Mouse (Mus musculus) myocyte (in vitro differentiated cells): ENCODE data around the gene Heg1. TPM values are rescaled to one million over a fixed set of nuclear protein-coding genes. Genes with fewer than 3 reads are reported as not detected.
A peak's percentile ranks its signal among the peaks of the same experiment; 100 is the strongest.

Experiments
- H3K27me3 ChIP-seq: one replicate; pipeline ENCODE4 v1.6.1; 2011; ENCODE audit not compliant: control insufficient read depth, insufficient read depth, insufficient read length
- H3K36me3 ChIP-seq: one replicate; pipeline ENCODE4 v1.6.1; 2011; ENCODE audit not compliant: control insufficient read depth, insufficient read depth
- H3K4me2 ChIP-seq: one replicate; pipeline ENCODE4 v1.6.1; 2011; ENCODE audit warnings: low read depth, control low read depth
- H3K4me3 ChIP-seq: one replicate; pipeline ENCODE4 v1.5.1; 2011; ENCODE audit warnings: mild to moderate bottlenecking, control low read depth, moderate library complexity
- H3K79me2 ChIP-seq: one replicate; pipeline ENCODE4 v1.6.1; 2011; ENCODE audit not compliant: control insufficient read depth, insufficient read depth
- H3ac ChIP-seq: one replicate; pipeline ENCODE4 v1.6.1; 2011; ENCODE audit not compliant: control insufficient read depth, insufficient read length
- CEBPB ChIP-seq: IDR thresholded peaks from 2 replicates; pipeline ENCODE4 v1.6.1; 2011; ENCODE audit warnings: mild to moderate bottlenecking, moderate library complexity; ENCODE audit not compliant: poor library complexity, insufficient read depth, severe bottlenecking
- E2F4 ChIP-seq: IDR thresholded peaks from one replicate; pipeline ENCODE4 v1.6.1; 2011; ENCODE audit warnings: mild to moderate bottlenecking, control low read depth, moderate library complexity; ENCODE audit not compliant: insufficient read depth
- MAX ChIP-seq: IDR thresholded peaks from one replicate; pipeline ENCODE4 v1.6.1; 2011; ENCODE audit warnings: low read depth, mild to moderate bottlenecking, control low read depth
- MYOD1 ChIP-seq, 3 experiments: IDR thresholded peaks; one replicate each; pipeline ENCODE4 v1.6.1; 2011; ENCODE audit warnings: control low read depth in 2 of 3, low read depth in 2 of 3, mild to moderate bottlenecking in 2 of 3, moderate library complexity in 1 of 3; ENCODE audit not compliant: insufficient read length in 2 of 3, control insufficient read depth in 1 of 3
- MYOG ChIP-seq, 3 experiments: IDR thresholded peaks; one replicate each; pipeline ENCODE4 v1.6.1; 2011; ENCODE audit warnings: control low read depth in 2 of 3, low read depth in 2 of 3, mild to moderate bottlenecking in 2 of 3; ENCODE audit not compliant: insufficient read length in 2 of 3, control insufficient read depth in 1 of 3, insufficient read depth in 1 of 3
- POLR2A ChIP-seq: IDR thresholded peaks from one replicate; pipeline ENCODE4 v1.6.1; 2011; ENCODE audit warnings: low read depth, mild to moderate bottlenecking, control low read depth, moderate library complexity; ENCODE audit not compliant: insufficient read length
- POLR2AphosphoS2 ChIP-seq: IDR thresholded peaks from one replicate; pipeline ENCODE4 v1.6.1; 2011; ENCODE audit warnings: low read depth, control low read depth; ENCODE audit not compliant: insufficient read length
- REST ChIP-seq: IDR thresholded peaks from one replicate; pipeline ENCODE4 v1.6.1; 2011; ENCODE audit warnings: mild to moderate bottlenecking, control low read depth, moderate library complexity; ENCODE audit not compliant: insufficient read depth, insufficient read length
- SRF ChIP-seq: IDR thresholded peaks from one replicate; pipeline ENCODE4 v1.6.1; 2011; ENCODE audit warnings: low read depth; ENCODE audit not compliant: control insufficient read depth, insufficient read length
- TCF12 ChIP-seq: IDR thresholded peaks from one replicate; pipeline ENCODE4 v1.6.1; 2011; ENCODE audit warnings: mild to moderate bottlenecking, control low read depth; ENCODE audit not compliant: poor library complexity, insufficient read depth, severe bottlenecking
- TCF3 ChIP-seq: IDR thresholded peaks from one replicate; pipeline ENCODE4 v1.6.1; 2011; ENCODE audit warnings: low read depth, control low read depth; ENCODE audit not compliant: insufficient read length
- USF1 ChIP-seq: IDR thresholded peaks from one replicate; pipeline ENCODE4 v1.6.1; 2011; ENCODE audit warnings: low read depth, mild to moderate bottlenecking, control low read depth, moderate library complexity
- polyA plus RNA-seq: library from polyadenylated mRNA; unstranded; fragments of >200 nt; fragmentation: generic; extraction: Trizol; gene quantifications from one replicate; pipeline ENCODE4 v1.2.1, GENCODE M21; 2012; ENCODE audit warnings: missing spikeins

Gene Heg1
- polyA plus RNA-seq, 1 experiment, result 28.3 TPM

- Histone ChIP-seq H3K36me3 (peaks cover 19% of the 10 kb centered on the region), H3ac (no peak overlapping the region), H3K4me2 (peak overlapping the region; percentile 55), H3K4me3 (no peak overlapping the region), H3K79me2 (no peaks in the 10 kb centered on the region), H3K27me3 (no peaks in the 10 kb centered on the region)
- TF ChIP-seq E2F4 (no peak), MAX (no peak), CEBPB (no peak), TCF12 (no peak)
Observed at GRCm38 (mm10) chr16:33739802-33740201, 55.6 kb downstream of the Heg1 start.

- Histone ChIP-seq H3K4me3 (no peak overlapping the region), H3K4me2 (no peak overlapping the region), H3K79me2 (no peaks in the 10 kb centered on the region), H3K27me3 (no peaks in the 10 kb centered on the region), H3ac (no peak overlapping the region), H3K36me3 (peaks cover 20% of the 10 kb centered on the region)
- TF ChIP-seq TCF12 (no peak), USF1 (no peak), POLR2A (no peak), TCF3 (no peak), MYOD1 (IDR thresholded peaks at IDR 0.05; ENCODE audit: control insufficient read depth in 1 of 3, insufficient read length in 2 of 3, low read depth in 2 of 3) (no peak)
Observed at GRCm38 (mm10) chr16:33740416-33740815, 56.2 kb downstream of the Heg1 start.

- TF ChIP-seq POLR2A (no peak), MYOG (IDR thresholded peaks at IDR 0.05; ENCODE audit: control insufficient read depth in 1 of 3, insufficient read depth in 1 of 3, insufficient read length in 2 of 3, low read depth in 2 of 3) (no peak), E2F4 (no peak), REST (no peak), USF1 (no peak), POLR2AphosphoS2 (no peak), SRF (no peak), MYOD1 (IDR thresholded peaks at IDR 0.05; ENCODE audit: control insufficient read depth in 1 of 3, insufficient read length in 2 of 3, low read depth in 2 of 3) (no peak), TCF3 (no peak), CEBPB (no peak), MAX (no peak), TCF12 (no peak)
- no peaks in the 10 kb centered on the region for H3K27me3 ChIP-seq
- no peak overlapping the region for H3ac ChIP-seq
- no peak overlapping the region for H3K4me2 ChIP-seq
- no peaks in the 10 kb centered on the region for H3K79me2 ChIP-seq
- H3K4me3 ChIP-seq, result no peak overlapping the region
- peaks cover 17% of the 10 kb centered on the region for H3K36me3 ChIP-seq
Observed at GRCm38 (mm10) chr16:33741795-33742194, 57.6 kb downstream of the Heg1 start.

GRCm38 (mm10) chr16:33742233-33742632, 58.1 kb downstream of the Heg1 start:
- H3K4me3 ChIP-seq, result no peak overlapping the region
- H3K27me3 ChIP-seq, result no peaks in the 10 kb centered on the region
- TF ChIP-seq MAX (no peak), E2F4 (no peak), TCF3 (no peak)
- no peak overlapping the region for H3K4me2 ChIP-seq
- H3ac ChIP-seq, result no peak overlapping the region
- no peaks in the 10 kb centered on the region for H3K79me2 ChIP-seq
- H3K36me3 ChIP-seq, result peaks cover 17% of the 10 kb centered on the region

GRCm38 (mm10) chr16:33744622-33745419, 60.7 kb downstream of the Heg1 start:
- no peak overlapping the region for H3K4me2 ChIP-seq
- no peaks in the 10 kb centered on the region for H3K27me3 ChIP-seq
- H3K79me2 ChIP-seq, result no peaks in the 10 kb centered on the region
- H3K4me3 ChIP-seq, result no peak overlapping the region
- TF ChIP-seq MYOD1 (IDR thresholded peaks at IDR 0.05; ENCODE audit: control insufficient read depth in 1 of 3, insufficient read length in 2 of 3, low read depth in 2 of 3) (no peak), REST (no peak), MAX (no peak), POLR2AphosphoS2 (no peak), SRF (no peak), E2F4 (no peak), USF1 (no peak), TCF12 (no peak), MYOG (IDR thresholded peaks at IDR 0.05; ENCODE audit: control insufficient read depth in 1 of 3, insufficient read depth in 1 of 3, insufficient read length in 2 of 3, low read depth in 2 of 3) (no peak), POLR2A (no peak), CEBPB (no peak), TCF3 (no peak)
- no peak overlapping the region for H3ac ChIP-seq
- H3K36me3 ChIP-seq, result peaks cover 29% of the 10 kb centered on the region
